In genomic region chr14:28475421-28475820, GRCm38 (mm10) we compare ENCODE assay signal across 16 mouse cellular contexts. TPM values are rescaled to one million over a fixed set of nuclear protein-coding genes. Genes with fewer than 3 reads are reported as not detected.
DNase-seq lines count a peak whose midpoint lies in the region; ATAC-seq and TF ChIP-seq lines count a peak whose summit lies in the region.
"Had no signal": no experiment of that assay in that cellular context is flagged by ENCODE, and none has a peak within 500 bp of the region (broad histone marks: within the 10 kb centered on the region; RNA-seq: fewer than 3 reads in every experiment).

No protein-coding gene starts in this region.

- H3K4me1 ChIP-seq in heart, embryonic 14.5 days (ENCODE audit: control insufficient read depth in 2 of 2, insufficient read depth in 2 of 2, low read length in 2 of 2) = no peaks in the 10 kb centered on the region
- peaks cover 11% of the 10 kb centered on the region for H3K4me1 ChIP-seq in hindbrain, embryonic 12.5 days
- 0 out of 2 replicates have a peak, but pooled peaks cover 9% of the 10 kb centered on the region for H3K4me1 ChIP-seq in midbrain, embryonic 14.5 days (ENCODE audit: control insufficient read depth, insufficient read depth, low read length)
- no peaks in the 10 kb centered on the region for H3K4me1 ChIP-seq in kidney, adult 2 months (ENCODE audit: control insufficient read depth, insufficient read depth, low read length)
- H3K4me1 ChIP-seq: lung, embryonic 15.5 days had no signal

- no peaks in the 10 kb centered on the region for H3K27me3 ChIP-seq in heart, embryonic 14.5 days (ENCODE audit: control insufficient read depth, insufficient read depth, low read length)
- peaks cover 11% of the 10 kb centered on the region for H3K27me3 ChIP-seq in hindbrain, embryonic 12.5 days
- H3K27me3 ChIP-seq in midbrain, embryonic 14.5 days (ENCODE audit: control insufficient read depth, insufficient read depth, low read length) = no peaks in the 10 kb centered on the region
- H3K27me3 ChIP-seq in kidney, adult 2 months (replicated peaks; ENCODE audit: control insufficient read depth, insufficient read depth, low read length) = no peaks in the 10 kb centered on the region
- H3K27me3 ChIP-seq: lung, embryonic 15.5 days had no signal

- H3K9me3 ChIP-seq in heart, embryonic 14.5 days (ENCODE audit: control insufficient read depth, low read length) = no peaks in the 10 kb centered on the region
- no peaks in the 10 kb centered on the region for H3K9me3 ChIP-seq in hindbrain, embryonic 12.5 days (replicated peaks)
- H3K9me3 ChIP-seq in midbrain, embryonic 14.5 days (ENCODE audit: control insufficient read depth, low read length) = no peaks in the 10 kb centered on the region
- H3K9me3 ChIP-seq: lung, embryonic 15.5 days had no signal

- H3K36me3 ChIP-seq in heart, embryonic 14.5 days (ENCODE audit: control insufficient read depth, insufficient read depth, low read length) = no peaks in the 10 kb centered on the region
- H3K36me3 ChIP-seq in hindbrain, embryonic 12.5 days = no peaks in the 10 kb centered on the region
- no peaks in the 10 kb centered on the region for H3K36me3 ChIP-seq in midbrain, embryonic 14.5 days (ENCODE audit: control insufficient read depth, insufficient read depth, low read length)
- no peaks in the 10 kb centered on the region for H3K36me3 ChIP-seq in kidney, adult 2 months (ENCODE audit: control insufficient read depth, insufficient read depth, low read length)
- H3K36me3 ChIP-seq: lung, embryonic 15.5 days had no signal

- H3K4me2 ChIP-seq in heart, embryonic 14.5 days (ENCODE audit: low read length) = peak overlapping the region; percentile 18; the same call in 1 of the 2 replicates
- H3K4me2 ChIP-seq in hindbrain, embryonic 12.5 days (replicated peaks) = peak overlapping the region; percentile 19
- peak overlapping the region; percentile 26 for H3K4me2 ChIP-seq in midbrain, embryonic 14.5 days (ENCODE audit: low read length)
- H3K4me2 ChIP-seq: lung, embryonic 15.5 days had no signal

- TF ChIP-seq POLR2A in kidney, adult 2 months (IDR thresholded peaks at IDR 0.05; ENCODE audit: low read depth, low read length) = no peak

- no peak overlapping the region for H3K4me3 ChIP-seq in heart, embryonic 14.5 days (ENCODE audit: control insufficient read depth in 1 of 2, insufficient read depth in 1 of 2, low read depth in 1 of 2, low read length in 2 of 2)
- no peak overlapping the region for H3K4me3 ChIP-seq in hindbrain, embryonic 12.5 days
- H3K4me3 ChIP-seq in midbrain, embryonic 14.5 days (replicated peaks; ENCODE audit: low read depth, low read length) = no peak overlapping the region
- H3K4me3 ChIP-seq in kidney, adult 2 months (ENCODE audit: insufficient read depth, low read depth, low read length) = no peak overlapping the region
- H3K4me3 ChIP-seq: lung, embryonic 15.5 days had no signal

- no peak overlapping the region for H3K9ac ChIP-seq in heart, embryonic 14.5 days (ENCODE audit: low read length)
- H3K9ac ChIP-seq in hindbrain, embryonic 12.5 days = no peak overlapping the region
- H3K9ac ChIP-seq in midbrain, embryonic 14.5 days (replicated peaks; ENCODE audit: low read length) = peak overlapping the region; percentile 7; the same call in 1 of the 2 replicates
- H3K9ac ChIP-seq: lung, embryonic 15.5 days had no signal

- no peak for TF ChIP-seq CTCF in kidney, adult 2 months (conservative IDR thresholded peaks at IDR 0.05; ENCODE audit: insufficient read depth, insufficient read length, low read depth, low read length)

- DNase-seq in heart, adult 11 months = no peak
- peak; percentile 61 for DNase-seq in midbrain, embryonic 14.5 days
- DNase-seq in retina, embryonic 14.5 days (ENCODE audit: low spot score) = peak; percentile 13
- no peak for DNase-seq in kidney, postnatal 4 days
- no peak for DNase-seq in gastrocnemius, postnatal 10 days
- no peak for DNase-seq in kidney, adult 2 months
- DNase-seq: adrenal gland, adult 8-10 months; B cell, adult 2 months; cerebellum, adult 8-10 months; gastrocnemius, postnatal 25 days; heart, postnatal 14 days; kidney, adult 11 months had no signal

- WGBS in heart, embryonic 14.5 days = 24% methylated on average over 7 of the region's 7 CpGs
- 32% methylated on average over 7 of the region's 7 CpGs for WGBS in hindbrain, embryonic 12.5 days
- 13% methylated on average over 7 of the region's 7 CpGs for WGBS in midbrain, embryonic 14.5 days
- WGBS in kidney, adult 2 months = 32% methylated on average over 7 of the region's 7 CpGs

- no peak overlapping the region for H3K27ac ChIP-seq in heart, embryonic 14.5 days (replicated peaks in 1 of 2; ENCODE audit: control insufficient read depth in 1 of 2, insufficient read depth in 1 of 2, low read depth in 2 of 2, low read length in 2 of 2)
- H3K27ac ChIP-seq in hindbrain, embryonic 12.5 days = 0 out of 2 replicates have a peak overlapping the region, but pooled peaks have one; percentile 23
- peak overlapping the region; percentile 58 for H3K27ac ChIP-seq in midbrain, embryonic 14.5 days (replicated peaks; ENCODE audit: low read depth, low read length)
- H3K27ac ChIP-seq in kidney, adult 2 months (ENCODE audit: insufficient read depth, low read depth, low read length) = no peak overlapping the region
- H3K27ac ChIP-seq: lung, embryonic 15.5 days had no signal

- ATAC-seq in heart, embryonic 14.5 days (ENCODE audit: insufficient number of reproducible peaks, insufficient read depth, low FRiP score, low read depth) = no peak
- no peak for ATAC-seq in hindbrain, embryonic 12.5 days (ENCODE audit: low FRiP score)
- ATAC-seq in midbrain, embryonic 14.5 days (ENCODE audit: low FRiP score, low TSS enrichment) = no peak

RNA-seq across cellular contexts. Expression of gene Wnt5a, which starts 29.1 kb away (rescaled TPM):
- polyA plus RNA-seq in heart, embryonic 14.5 days (2014; fragmentation: Nextera tagmentation; extraction: Ambion mirVana) = 15.3 and 17.7 TPM in 2 replicates
- 55.4 and 72.7 TPM in 2 replicates for polyA plus RNA-seq in hindbrain, embryonic 12.5 days (2016; fragmentation: Nextera tagmentation; extraction: Ambion mirVana)
- polyA plus RNA-seq in midbrain, embryonic 14.5 days (2014; fragmentation: Nextera tagmentation; extraction: Ambion mirVana) = 12.1 and 17.3 TPM in 2 replicates
- 10 to 100 TPM; 12.8 to 18.8 TPM for total RNA-seq in gastrocnemius, postnatal 10 days (2021)
- polyA plus RNA-seq in kidney, adult 2 months (2012; rRNA removed) = 7.0 and 8.9 TPM in 2 replicates
- total RNA-seq: megakaryocyte-erythroid progenitor cell, adult 5-6 weeks had no signal

Comparison
In these comparisons a context has a peak if more than half of its experiments do, and no peak if none do; other contexts are left out.
1. H3K27ac ChIP-seq: peak in hindbrain, embryonic 12.5 days (single experiment) and midbrain, embryonic 14.5 days (single experiment); none in heart, embryonic 14.5 days (0 of 2) and kidney, adult 2 months (single experiment).
2. DNase-seq: peak in midbrain, embryonic 14.5 days (single experiment) and retina, embryonic 14.5 days (single experiment); none in heart, adult 11 months (single experiment), kidney, postnatal 4 days (0 of 2), gastrocnemius, postnatal 10 days (single experiment) and kidney, adult 2 months (single experiment).
3. Peak in every context shown above with its lines, with median percentiles within 50 percentile points of each other: H3K4me2 ChIP-seq.